Mouse (Mus musculus): ENCODE measurements around the gene Tbxas1.

DNA sequence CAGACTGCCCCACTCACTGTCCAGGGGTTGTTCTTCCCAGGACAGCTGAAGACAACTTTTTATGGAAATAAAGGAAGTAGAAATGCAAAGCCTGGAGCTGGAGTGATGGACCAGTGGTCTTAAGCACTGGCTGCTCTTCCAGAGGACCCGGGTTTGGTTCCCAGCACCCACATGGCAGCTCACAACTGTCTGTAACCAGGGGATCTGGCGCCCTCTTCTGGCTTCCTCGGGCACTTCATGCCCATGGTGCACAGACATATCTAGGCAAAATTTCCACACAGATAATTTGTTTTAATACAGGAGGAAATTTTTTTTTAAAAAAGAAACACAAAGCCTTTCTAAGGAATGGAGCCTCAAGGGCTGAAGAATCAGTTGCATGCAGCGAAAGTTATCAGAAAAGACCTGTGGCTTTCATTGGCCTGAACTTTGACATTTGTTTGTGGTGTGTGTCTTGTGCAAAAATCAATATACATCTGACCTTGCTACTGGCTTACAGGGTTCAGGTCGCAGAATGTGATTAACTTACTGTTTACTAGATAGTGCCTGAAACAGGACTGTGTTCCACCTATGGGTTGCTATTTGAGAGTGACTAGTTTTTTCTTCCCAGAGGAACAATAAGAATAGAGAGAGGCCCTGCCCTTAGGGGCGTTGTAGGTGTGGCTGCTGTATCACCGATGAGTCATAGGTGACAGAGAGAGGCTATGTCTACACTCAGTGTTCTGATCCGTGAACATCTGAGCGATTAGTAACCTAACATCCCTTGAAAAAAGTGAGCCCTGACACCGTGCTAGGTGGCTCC, 138.0 kb downstream of the Tbxas1 start:
- no peak for TF ChIP-seq CTCF (IDR thresholded peaks at IDR 0.05; ENCODE audit: borderline replicate concordance, insufficient read depth, low read depth, low read length)
- no peak for TF ChIP-seq POLR2A (IDR thresholded peaks at IDR 0.05; ENCODE audit: borderline replicate concordance, insufficient read depth, low read length)

Measured in cerebellum, adult 2 months (tissue).